Mouse (Mus musculus): Measurements from ENCODE around the gene Trim47.

DNA sequence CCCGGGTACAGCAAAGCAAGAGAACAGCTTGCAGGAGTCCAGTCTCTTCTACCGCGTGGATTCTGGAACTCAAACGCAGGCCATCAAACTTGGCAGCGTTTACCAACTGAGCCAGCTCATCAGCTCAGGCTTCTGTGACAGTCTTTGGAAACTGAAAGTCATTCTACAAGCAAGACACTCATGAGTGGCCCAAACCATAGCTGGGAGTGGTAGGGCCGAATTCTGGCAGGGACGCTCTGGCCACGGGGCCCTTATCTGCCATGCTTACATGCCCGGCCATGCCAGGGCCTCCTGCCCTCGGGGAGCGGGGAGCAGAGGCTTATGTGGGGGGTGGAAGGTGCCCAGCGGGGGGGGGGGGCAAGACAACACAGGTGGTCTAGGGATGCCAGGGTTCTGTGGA lies 23.4 kb downstream of the Trim47 start:
- TF ChIP-seq CTCF (IDR thresholded peaks at IDR 0.05; ENCODE audit: borderline replicate concordance, control insufficient read depth, extremely low read depth, insufficient read depth, low read length, poor library complexity) (no peak), POLR2A (IDR thresholded peaks at IDR 0.05; ENCODE audit: control insufficient read depth, extremely low read depth, insufficient read depth, low read length, poor library complexity) (no peak)

Measured in thymus, adult 2 months (tissue).